In the genomic region with DNA sequence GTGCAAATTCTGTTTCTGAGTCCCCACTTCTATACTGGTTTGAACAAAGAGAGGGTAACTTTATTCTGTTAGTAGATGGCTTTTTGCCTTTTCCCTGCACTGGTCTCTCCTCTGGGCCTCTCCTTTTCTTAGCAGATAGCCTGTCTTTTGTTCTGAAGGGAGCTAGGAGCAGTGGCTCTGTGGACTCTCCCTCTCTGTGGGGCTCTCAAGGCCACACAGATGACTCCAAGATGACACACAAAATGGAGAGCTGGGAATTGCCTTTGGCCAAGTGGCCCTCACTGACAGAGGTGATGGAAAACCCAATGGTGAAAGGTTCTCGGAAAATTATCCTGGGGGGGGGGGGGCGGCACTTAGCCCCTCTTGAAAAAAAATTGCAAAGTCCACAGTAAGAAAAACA, we compare ENCODE assay signal across 17 mouse cellular contexts.
"Had no signal": no experiment of that assay in that cellular context is flagged by ENCODE, and none has a peak within 500 bp of the region (broad histone marks: within the 10 kb centered on the region; RNA-seq: fewer than 3 reads in every experiment).

No protein-coding gene starts in this region.

- H3K27me3 ChIP-seq: neural tube, embryonic 15.5 days; stomach, embryonic 15.5 days had no signal

- H3K36me3 ChIP-seq: neural tube, embryonic 13.5 days; neural tube, embryonic 15.5 days; stomach, embryonic 15.5 days had no signal

- H3K9ac ChIP-seq: neural tube, embryonic 12.5 days; neural tube, embryonic 13.5 days; neural tube, embryonic 15.5 days; stomach, embryonic 15.5 days had no signal

- H3K27ac ChIP-seq: neural tube, embryonic 12.5 days; neural tube, embryonic 13.5 days; neural tube, embryonic 15.5 days; stomach, embryonic 15.5 days; stomach, postnatal 0 days had no signal

- H3K9me3 ChIP-seq: neural tube, embryonic 12.5 days; neural tube, embryonic 13.5 days; neural tube, embryonic 15.5 days; stomach, embryonic 15.5 days had no signal

- H3K4me2 ChIP-seq: neural tube, embryonic 12.5 days; neural tube, embryonic 13.5 days; neural tube, embryonic 15.5 days; stomach, embryonic 15.5 days had no signal

- H3K4me1 ChIP-seq: neural tube, embryonic 12.5 days; neural tube, embryonic 13.5 days; neural tube, embryonic 15.5 days; stomach, embryonic 15.5 days had no signal

- H3K4me3 ChIP-seq: neural tube, embryonic 12.5 days; neural tube, embryonic 13.5 days; neural tube, embryonic 15.5 days; stomach, embryonic 15.5 days had no signal

- DNase-seq: retina, postnatal 1 day; right cerebral cortex, adult 18-20 months; right cerebral cortex, postnatal 14 days; right cerebral cortex, postnatal 25 days; right cerebral cortex, postnatal 4 days; spleen, adult 18-20 months; thymus, adult 18-20 months; thymus, adult 2 months; thymus, postnatal 14 days; thymus, postnatal 25 days; thymus, postnatal 36 days; thymus, postnatal 4 days had no signal
